In genomic region chr5:142963003-142963704, GRCm38 (mm10) we compare ENCODE assay signal across 7 mouse cellular contexts. TPM values are rescaled to one million over a fixed set of nuclear protein-coding genes. Genes with fewer than 3 reads are reported as not detected.
DNase-seq lines count a peak whose midpoint lies in the region; ATAC-seq lines count a peak whose summit lies in the region.

No protein-coding gene starts in this region.

- H3K27ac ChIP-seq in kidney, embryonic 15.5 days, result peak overlapping the region; percentile 98
- peak overlapping the region; percentile 78 for H3K27ac ChIP-seq in liver, embryonic 13.5 days

- no peaks in the 10 kb centered on the region for H3K9me3 ChIP-seq in kidney, embryonic 15.5 days (replicated peaks)
- no peaks in the 10 kb centered on the region for H3K9me3 ChIP-seq in liver, embryonic 13.5 days (replicated peaks)

- DNase-seq in Muller cell, postnatal 12 days (ENCODE audit: inconsistent ontology term), result peak; percentile 87
- DNase-seq in embryo, embryonic 10 days (ENCODE audit: low spot score), result peak; percentile 71
- DNase-seq in heart, adult 18-20 months, result peak; percentile 56 to 58
- DNase-seq in liver, embryonic 13.5 days, result no peak
- DNase-seq in retina, postnatal 1 day, result peak; percentile 71
- no peak for DNase-seq in spleen, postnatal 10 days (ENCODE audit: low spot score in 2 of 2)

- H3K27me3 ChIP-seq in kidney, embryonic 15.5 days, result no peaks in the 10 kb centered on the region
- peaks cover 66% of the 10 kb centered on the region for H3K27me3 ChIP-seq in liver, embryonic 13.5 days

- peak; percentile 10; the same call in 1 of the 2 replicates for ATAC-seq in kidney, embryonic 15.5 days (replicated peaks; ENCODE audit: low FRiP score)
- ATAC-seq in liver, embryonic 13.5 days (ENCODE audit: low read depth), result no peak; the same call in 1 of the 2 replicates

- peak overlapping the region; percentile 60 for H3K4me3 ChIP-seq in kidney, embryonic 15.5 days (replicated peaks)
- H3K4me3 ChIP-seq in liver, embryonic 13.5 days (replicated peaks), result peak overlapping the region; percentile 59

- peak overlapping the region; percentile 84 for H3K9ac ChIP-seq in kidney, embryonic 15.5 days
- H3K9ac ChIP-seq in liver, embryonic 13.5 days, result peak overlapping the region; percentile 72

- 6% methylated on average over 13 of the region's 13 CpGs for WGBS in kidney, embryonic 15.5 days
- 26% methylated on average over 13 of the region's 13 CpGs for WGBS in liver, embryonic 13.5 days (ENCODE audit: insufficient replicate concordance)

- peaks cover 27% of the 10 kb centered on the region for H3K36me3 ChIP-seq in kidney, embryonic 15.5 days
- H3K36me3 ChIP-seq in liver, embryonic 13.5 days, result peaks cover 4% of the 10 kb centered on the region; the same call in 1 of the 2 replicates

- peak overlapping the region; percentile 76 for H3K4me2 ChIP-seq in kidney, embryonic 15.5 days
- peak overlapping the region; percentile 67 for H3K4me2 ChIP-seq in liver, embryonic 13.5 days

- H3K4me1 ChIP-seq in kidney, embryonic 15.5 days, result peaks cover 57% of the 10 kb centered on the region
- H3K4me1 ChIP-seq in liver, embryonic 13.5 days (replicated peaks), result peaks cover 42% of the 10 kb centered on the region

RNA-seq across cellular contexts. Expression of gene Fscn1, which starts 3.0 kb away (rescaled TPM):
- total RNA-seq in heart, adult 18-20 months (2021), result 10 to 100 TPM; 18.2 to 21.6 TPM
- 320 and 348 TPM in 2 replicates for polyA plus RNA-seq in kidney, embryonic 15.5 days (2015; fragmentation: Nextera tagmentation; extraction: Ambion mirVana)
- polyA plus RNA-seq in liver, embryonic 13.5 days (2015; fragmentation: Nextera tagmentation; extraction: Ambion mirVana), result 29.5 and 38.3 TPM in 2 replicates

RNA-seq across cellular contexts. Expression of gene Actb, which starts 56.6 kb away (rescaled TPM):
- total RNA-seq in heart, adult 18-20 months (2021), result 1,000 to 10,000 TPM in 1 of 2 experiments, 100 to 1,000 TPM in 1; 875 to 1,008 TPM
- 14,718 and 15,443 TPM in 2 replicates for polyA plus RNA-seq in kidney, embryonic 15.5 days (2015; fragmentation: Nextera tagmentation; extraction: Ambion mirVana)
- polyA plus RNA-seq in liver, embryonic 13.5 days (2015; fragmentation: Nextera tagmentation; extraction: Ambion mirVana), result 8,250 and 9,425 TPM in 2 replicates

Comparison
In these comparisons a context has a peak if more than half of its experiments do, and no peak if none do; other contexts are left out.
1. DNase-seq: peak in Muller cell, postnatal 12 days (single experiment), embryo, embryonic 10 days (single experiment), heart, adult 18-20 months (2 of 2) and retina, postnatal 1 day (single experiment); none in liver, embryonic 13.5 days (single experiment) and spleen, postnatal 10 days (0 of 2).